Mouse (Mus musculus) liver, embryonic 14.5 days (tissue): ENCODE measurements around the gene Klri2.

Experiments used
- CTCF ChIP-seq: IDR thresholded peaks from 2 replicates; pipeline ENCODE4 v1.5.1; 2016; ENCODE audit warnings: antibody characterized with exemption, low read depth, control low read depth
- EP300 ChIP-seq: IDR thresholded peaks from 2 replicates; pipeline ENCODE4 v1.6.1; 2016; ENCODE audit warnings: antibody characterized with exemption, low read depth

- TF ChIP-seq EP300 (no peak), CTCF (no peak)
These were observed 13.0 kb downstream of the Klri2 start for GRCm38 (mm10) chr6:129727237-129727636.
